Mouse (Mus musculus) liver (tissue): ENCODE measurements around the gene Tmem186.

Experiments used
- DNase-seq: peaks from one replicate; pipeline ENCODE4 v3.0.0-alpha.2; 2020; ENCODE audit warnings: mixed read lengths

Tmem186 gene

GRCm38 (mm10) chr16:8637217-8638051, at the start of gene Tmem186, which contains the start of gene Pmm2:
Gene Tmem186 (minus strand): TSS chr16:8637712.
Gene Pmm2 (plus strand): TSS chr16:8637674.
- peak; percentile 85 for DNase-seq

DNA sequence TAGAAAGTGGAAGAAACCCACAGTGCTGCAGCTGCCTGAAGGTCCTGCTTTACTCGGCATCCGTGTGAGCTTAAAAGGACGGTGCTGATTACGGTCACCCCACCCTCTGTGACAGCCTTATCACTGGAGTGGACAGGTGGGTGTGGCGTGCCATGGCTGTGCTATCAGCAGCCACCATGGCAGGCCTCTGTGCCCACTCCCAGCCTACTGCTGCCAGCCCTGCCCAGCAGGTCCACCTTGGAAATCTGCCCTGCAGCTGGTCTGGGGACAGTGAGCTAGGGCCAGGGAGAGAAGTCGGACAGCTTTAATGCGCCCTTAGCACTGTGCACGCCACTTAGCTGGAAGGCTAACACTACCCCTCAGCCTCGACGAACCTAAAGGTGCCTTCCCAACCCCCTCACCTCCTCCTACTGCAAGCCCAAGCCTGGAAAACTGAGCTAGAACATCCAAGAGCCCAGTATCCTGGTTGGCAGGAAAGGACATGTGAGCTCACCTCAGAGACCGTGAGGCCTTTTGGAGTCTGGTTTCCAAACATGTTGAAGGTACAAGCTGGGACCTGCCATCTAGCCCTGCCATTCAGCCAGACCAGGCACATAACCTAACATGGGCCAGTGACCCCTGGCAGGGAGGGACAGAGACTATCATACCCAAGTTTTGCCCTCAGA, 49.5 kb upstream of the Tmem186 start:
- peak; percentile 96 for DNase-seq

DNA sequence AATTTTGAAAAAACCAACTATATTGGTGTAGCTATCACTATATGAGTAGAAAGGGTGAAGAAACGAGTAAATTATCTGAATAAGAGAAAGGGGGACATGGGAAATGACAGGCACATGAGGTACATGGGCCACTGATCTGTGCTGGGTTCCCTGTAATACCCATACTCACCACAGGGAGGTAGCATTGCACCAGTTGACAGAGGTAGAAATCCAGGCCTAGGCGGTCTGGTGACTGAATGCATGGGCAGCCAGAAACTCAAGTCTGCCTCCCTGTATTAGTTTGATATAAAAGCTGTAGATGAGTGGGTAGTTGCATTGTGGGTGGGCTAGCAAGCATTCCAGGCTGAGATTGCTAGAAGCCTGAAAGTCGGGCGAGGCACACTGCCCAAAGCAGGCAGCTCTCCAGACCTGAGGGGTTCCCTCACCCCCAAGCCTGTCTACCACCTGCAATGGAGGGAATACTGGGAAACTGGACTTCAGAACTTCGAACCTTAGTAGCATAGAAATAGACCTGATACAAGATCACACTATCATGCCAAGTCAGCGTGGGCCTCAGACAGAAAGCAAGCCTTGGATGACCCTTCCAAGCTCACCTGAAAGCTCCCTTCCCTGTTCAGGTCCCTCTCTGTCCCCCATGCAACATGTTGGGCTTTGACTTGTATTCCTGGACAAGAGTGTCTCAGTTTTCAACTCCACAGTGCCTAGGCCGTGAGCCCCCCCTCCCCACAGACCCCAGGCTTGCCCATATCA, 48.8 kb upstream of the Tmem186 start:
- peak; percentile 90 for DNase-seq

- DNase-seq = no peak
Measured at GRCm38 (mm10) chr16:8685087-8685486, 47.6 kb upstream of the Tmem186 start.

GRCm38 (mm10) chr16:8680470-8680869, 43.0 kb upstream of the Tmem186 start, which contains the start of gene Gm5767:
Gene Gm5767 (plus strand): TSS chr16:8680770.
- DNase-seq = no peak

- no peak for DNase-seq
Measured at GRCm38 (mm10) chr16:8679780-8680179, 42.3 kb upstream of the Tmem186 start.

- peak; percentile 74 for DNase-seq
Measured at GRCm38 (mm10) chr16:8678676-8679075, 41.2 kb upstream of the Tmem186 start.

- DNase-seq = peak; percentile 75
Measured at GRCm38 (mm10) chr16:8678035-8678434, 40.5 kb upstream of the Tmem186 start.

DNA sequence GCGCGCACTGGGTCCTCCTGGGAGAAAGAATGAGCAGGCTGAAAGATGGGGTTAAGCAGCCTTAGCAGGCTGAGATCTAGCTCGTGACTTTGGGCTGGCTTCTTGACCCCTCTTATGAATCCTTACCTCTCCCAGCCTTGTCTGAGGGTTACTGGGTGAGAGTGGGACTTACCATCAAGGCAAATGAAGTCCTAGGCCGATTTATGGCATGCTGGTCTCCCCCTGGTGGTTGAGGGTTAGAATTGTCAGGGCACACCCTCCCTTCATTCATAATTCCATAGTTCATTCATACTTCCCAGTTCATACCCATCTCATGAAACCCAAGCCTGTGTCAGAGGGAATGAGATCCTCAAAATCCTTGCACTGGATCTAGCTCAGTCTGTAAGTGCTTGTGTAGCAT, 39.3 kb upstream of the Tmem186 start:
- peak; percentile 71 for DNase-seq

DNA sequence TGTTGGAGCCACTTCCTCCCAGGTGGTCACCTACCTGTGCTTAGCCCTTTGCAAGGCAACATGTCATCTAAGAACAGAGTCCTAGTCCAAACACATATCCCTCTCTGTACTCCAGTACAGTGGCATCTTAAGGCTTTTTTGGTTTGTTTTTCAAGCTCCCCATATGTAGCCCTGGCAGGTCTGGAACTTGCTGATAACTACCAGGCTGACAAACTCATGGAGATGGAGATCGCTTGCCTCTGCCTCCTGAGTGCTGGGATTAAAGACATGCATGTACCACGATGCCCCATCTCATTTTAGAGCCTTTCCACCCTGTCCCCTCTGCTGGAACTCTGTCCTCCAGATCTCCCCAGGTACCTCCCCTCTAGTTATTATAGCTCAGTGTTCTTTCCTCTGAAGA, 38.7 kb upstream of the Tmem186 start:
- peak; percentile 76 for DNase-seq

DNA sequence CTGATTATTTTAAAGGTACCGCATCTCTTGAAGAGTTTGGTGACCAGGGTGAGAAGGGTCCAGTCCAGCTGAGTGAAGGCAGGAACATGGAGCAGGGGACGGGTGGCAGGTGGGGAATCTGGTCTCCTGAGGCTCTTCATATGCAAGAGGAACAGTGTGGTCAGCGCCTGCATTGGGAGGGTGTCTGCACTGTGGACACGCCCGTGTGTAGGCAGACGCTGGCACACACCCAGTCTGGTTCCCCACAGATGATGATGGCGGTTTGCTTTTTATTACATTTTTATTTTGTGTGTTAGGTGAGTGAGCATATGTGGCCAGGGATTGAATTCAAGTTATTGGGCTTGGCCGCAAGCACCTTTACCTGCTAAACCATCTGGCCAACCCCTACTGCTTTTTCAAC, 38.0 kb upstream of the Tmem186 start:
- peak; percentile 85 for DNase-seq

DNA sequence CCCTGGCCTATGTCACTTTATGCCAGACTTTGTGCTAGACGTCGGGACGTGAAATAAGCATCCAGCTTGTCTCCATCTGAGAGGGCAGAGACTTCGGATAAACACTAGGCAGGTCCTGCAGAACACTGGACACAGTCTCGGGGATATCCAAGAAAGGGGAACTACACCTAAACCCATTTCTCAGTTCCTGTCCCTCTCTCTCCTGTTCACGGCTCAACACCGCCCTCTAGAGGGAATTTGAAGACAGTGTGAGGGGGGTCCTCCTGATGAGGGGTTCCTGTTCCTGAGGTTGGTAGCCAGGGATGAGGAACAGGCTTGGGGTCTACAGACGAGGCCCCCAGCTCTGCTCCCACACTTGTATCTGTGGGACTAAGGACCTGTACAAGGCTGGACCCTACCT, 36.7 kb upstream of the Tmem186 start:
- DNase-seq = peak; percentile 73

GRCm38 (mm10) chr16:8673343-8673742, 35.8 kb upstream of the Tmem186 start:
- DNase-seq = no peak

DNA sequence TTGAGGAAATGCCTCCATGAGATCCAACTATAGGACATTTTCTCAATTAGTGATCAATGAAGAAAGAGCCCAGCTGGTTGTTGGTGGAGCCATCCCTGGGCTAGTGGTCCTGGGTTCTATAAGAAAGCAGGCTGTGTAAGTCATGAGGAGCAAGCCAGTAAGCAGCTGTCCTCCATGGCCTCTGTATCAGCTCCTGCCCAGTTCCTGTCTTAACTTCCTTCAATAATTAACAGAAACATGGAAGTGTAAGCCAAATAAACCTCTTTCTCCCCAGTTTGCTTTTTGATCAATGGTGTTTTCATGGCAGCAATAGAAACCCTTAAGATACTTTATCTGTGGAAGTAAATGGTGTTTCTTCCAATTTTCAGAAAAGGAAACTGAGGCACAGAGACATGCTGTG, 35.3 kb upstream of the Tmem186 start:
- DNase-seq = no peak

DNA sequence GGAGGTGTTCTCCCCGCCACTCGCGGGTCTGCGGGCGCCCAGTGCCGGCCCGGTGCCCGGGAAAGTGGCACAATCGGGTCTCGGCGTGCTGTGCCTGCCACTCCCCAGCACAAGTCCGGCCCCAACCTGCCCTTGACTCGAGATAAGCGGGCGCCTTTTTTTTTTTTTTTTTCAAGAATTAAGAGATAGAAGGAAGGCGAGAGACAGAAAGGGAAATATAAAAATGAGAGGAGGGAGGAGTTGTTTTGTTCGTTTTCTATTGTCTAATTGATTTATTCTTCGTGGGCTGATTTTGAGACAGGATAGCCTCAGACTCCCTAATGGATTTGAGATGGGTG, 34.8 kb upstream of the Tmem186 start:
- DNase-seq = no peak

- DNase-seq = peak; percentile 98
Measured at GRCm38 (mm10) chr16:8671551-8672349, 34.2 kb upstream of the Tmem186 start, which contains the start of gene Carhsp1. Gene Carhsp1 (minus strand): TSS chr16:8672155.

GRCm38 (mm10) chr16:8670041-8671035, 32.8 kb upstream of the Tmem186 start:
- DNase-seq = no peak

- DNase-seq = no peak
Measured at GRCm38 (mm10) chr16:8669432-8669831, 31.9 kb upstream of the Tmem186 start.

DNA sequence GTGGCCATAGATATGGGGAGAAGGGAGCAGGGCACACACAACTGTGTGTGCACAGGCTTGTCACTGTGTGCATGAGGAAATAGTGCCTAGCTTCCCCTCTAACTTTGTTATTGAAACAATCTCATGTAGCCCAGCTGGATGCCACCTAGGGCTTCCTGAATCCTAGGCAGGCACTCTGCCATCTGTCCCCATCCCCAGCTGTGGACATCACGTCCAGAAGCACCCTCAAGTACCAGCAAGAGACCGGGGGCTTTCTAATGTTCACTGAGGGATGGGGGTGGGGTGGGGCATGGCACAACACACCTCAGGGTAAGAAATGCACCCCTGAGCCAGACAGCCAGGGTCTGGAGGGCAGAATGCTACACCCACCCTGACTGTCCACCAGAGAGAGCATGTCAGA, 30.9 kb upstream of the Tmem186 start:
- no peak for DNase-seq

- DNase-seq = peak; percentile 59
Measured at GRCm38 (mm10) chr16:8667814-8668213, 30.3 kb upstream of the Tmem186 start.

DNA sequence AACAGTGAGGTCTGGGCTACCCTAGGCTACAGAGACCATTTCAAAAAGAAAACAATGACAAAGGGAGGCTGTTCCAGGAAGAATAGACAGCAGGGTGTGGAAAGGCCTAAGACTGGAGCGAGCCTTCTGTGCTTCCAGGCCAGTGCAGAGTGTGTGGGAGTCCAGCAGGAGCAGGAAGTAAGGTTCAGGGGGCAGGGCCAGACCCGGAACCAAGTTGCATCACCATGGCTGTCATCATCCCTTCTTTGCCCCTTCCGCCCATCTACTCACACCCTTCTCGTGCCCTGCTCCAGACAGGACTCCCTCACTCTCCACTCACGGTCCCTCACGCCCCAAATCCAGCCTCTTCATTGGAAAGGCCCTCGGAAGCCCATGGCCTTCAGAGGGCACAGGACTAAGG, 29.7 kb upstream of the Tmem186 start:
- no peak for DNase-seq
